Mouse (Mus musculus) C2C12 (cell line): ENCODE data around the gene Susd6. TPM values are rescaled to one million over a fixed set of nuclear protein-coding genes. Genes with fewer than 3 reads are reported as not detected.

Experiments
- H3K27me3 ChIP-seq: one replicate; pipeline ENCODE4 v1.6.1; 2011; ENCODE audit not compliant: control insufficient read depth, insufficient read depth, insufficient read length
- H3K36me3 ChIP-seq: one replicate; pipeline ENCODE4 v1.6.1; 2011; ENCODE audit not compliant: control insufficient read depth, insufficient read depth
- H3K4me3 ChIP-seq: one replicate; pipeline ENCODE4 v1.5.1; 2011; ENCODE audit warnings: mild to moderate bottlenecking, control low read depth; ENCODE audit not compliant: poor library complexity, insufficient read depth, severe bottlenecking
- H3K79me2 ChIP-seq: one replicate; pipeline ENCODE4 v1.6.1; 2011; ENCODE audit not compliant: control insufficient read depth, insufficient read depth
- H3K79me3 ChIP-seq: one replicate; pipeline ENCODE4 v1.6.1; 2011; ENCODE audit warnings: low read depth, control low read depth
- H3ac ChIP-seq: one replicate; pipeline ENCODE3; 2011; ENCODE audit warnings: low read depth; ENCODE audit not compliant: control insufficient read depth, insufficient read length
- CEBPB ChIP-seq: IDR thresholded peaks from one replicate; pipeline ENCODE4 v1.6.1; 2011; ENCODE audit warnings: low read depth, mild to moderate bottlenecking, control low read depth, moderate library complexity
- CTCF ChIP-seq: IDR thresholded peaks from one replicate; pipeline ENCODE4 v1.5.1; 2011; ENCODE audit not compliant: control insufficient read depth, insufficient read depth, insufficient read length
- FOSL1 ChIP-seq: IDR thresholded peaks from one replicate; pipeline ENCODE4 v1.8.0; 2011; ENCODE audit warnings: mild to moderate bottlenecking, low read length; ENCODE audit not compliant: poor library complexity, insufficient read depth, severe bottlenecking
- MAX ChIP-seq: IDR thresholded peaks from one replicate; pipeline ENCODE4 v1.6.1; 2011; ENCODE audit warnings: mild to moderate bottlenecking, control low read depth
- MYOD1 ChIP-seq: IDR thresholded peaks from one replicate; pipeline ENCODE4 v1.6.1; 2011; ENCODE audit warnings: low read depth; ENCODE audit not compliant: control insufficient read depth, insufficient read length
- MYOG ChIP-seq: IDR thresholded peaks from one replicate; pipeline ENCODE4 v1.6.1; 2011; ENCODE audit not compliant: control insufficient read depth, insufficient read length; ENCODE audit errors: extremely low read depth
- USF1 ChIP-seq: IDR thresholded peaks from one replicate; pipeline ENCODE4 v1.6.1; 2011; ENCODE audit warnings: low read depth, mild to moderate bottlenecking, control low read depth, moderate library complexity
- polyA plus RNA-seq: library from polyadenylated mRNA; unstranded; fragments of >200 nt; fragmentation: generic; extraction: Trizol; gene quantifications from one replicate; pipeline ENCODE4 v1.2.1, GENCODE M21; 2012; ENCODE audit warnings: missing spikeins

Susd6 gene
- polyA plus RNA-seq, 1 experiment = 20.9 TPM

- Histone ChIP-seq H3K79me2 (peaks cover 39% of the 10 kb centered on the region), H3K4me3 (no peak overlapping the region), H3K79me3 (peaks cover 5% of the 10 kb centered on the region), H3K36me3 (peaks cover 12% of the 10 kb centered on the region), H3K27me3 (no peaks in the 10 kb centered on the region), H3ac (no peak overlapping the region)
- TF ChIP-seq MYOD1 (no peak), FOSL1 (no peak), CTCF (no peak), USF1 (no peak), CEBPB (no peak), MAX (no peak), MYOG (no peak)
These were observed 64.8 kb downstream of the Susd6 start for GRCm38 (mm10) chr12:80855100-80855499.

GRCm38 (mm10) chr12:80855581-80855980 is 65.3 kb downstream of the Susd6 start:
- Histone ChIP-seq H3ac (no peak overlapping the region), H3K4me3 (no peak overlapping the region), H3K79me2 (peaks cover 41% of the 10 kb centered on the region), H3K36me3 (peaks cover 12% of the 10 kb centered on the region), H3K79me3 (peaks cover 4% of the 10 kb centered on the region), H3K27me3 (no peaks in the 10 kb centered on the region)
- TF ChIP-seq FOSL1 = no peak
- TF ChIP-seq CTCF = no peak
- no peak for TF ChIP-seq MYOG
- TF ChIP-seq MAX = no peak
- TF ChIP-seq MYOD1 = no peak
- no peak for TF ChIP-seq USF1
- TF ChIP-seq CEBPB = no peak

- Histone ChIP-seq H3ac (no peak overlapping the region), H3K4me3 (no peak overlapping the region), H3K36me3 (peaks cover 4% of the 10 kb centered on the region), H3K27me3 (no peaks in the 10 kb centered on the region), H3K79me3 (peaks cover 6% of the 10 kb centered on the region), H3K79me2 (peaks cover 46% of the 10 kb centered on the region)
- TF ChIP-seq FOSL1 (no peak), MYOG (no peak), MAX (no peak), MYOD1 (no peak), CTCF (no peak), USF1 (no peak), CEBPB (no peak)
These were observed 67.5 kb downstream of the Susd6 start for GRCm38 (mm10) chr12:80857636-80858293.

- H3K36me3 ChIP-seq = peaks cover 4% of the 10 kb centered on the region
- no peak overlapping the region for H3ac ChIP-seq
- no peaks in the 10 kb centered on the region for H3K27me3 ChIP-seq
- TF ChIP-seq FOSL1 (no peak), MAX (no peak), USF1 (no peak), MYOD1 (no peak), CEBPB (no peak), MYOG (no peak), CTCF (no peak)
- H3K79me3 ChIP-seq = peaks cover 6% of the 10 kb centered on the region
- H3K79me2 ChIP-seq = peaks cover 48% of the 10 kb centered on the region
- H3K4me3 ChIP-seq = no peak overlapping the region
These were observed 68.0 kb downstream of the Susd6 start for GRCm38 (mm10) chr12:80858307-80858706.

- no peak overlapping the region for H3K4me3 ChIP-seq
- no peaks in the 10 kb centered on the region for H3K27me3 ChIP-seq
- H3K36me3 ChIP-seq = peaks cover 7% of the 10 kb centered on the region
- no peak overlapping the region for H3ac ChIP-seq
- peaks cover 6% of the 10 kb centered on the region for H3K79me3 ChIP-seq
- peaks cover 49% of the 10 kb centered on the region for H3K79me2 ChIP-seq
- TF ChIP-seq USF1 (no peak), CTCF (no peak), MYOD1 (no peak), MYOG (no peak), CEBPB (no peak), FOSL1 (no peak), MAX (no peak)
These were observed 71.6 kb downstream of the Susd6 start for GRCm38 (mm10) chr12:80861916-80862315.
